Mouse (Mus musculus): ENCODE measurements around the gene Tmem119.
A peak's percentile ranks its signal among the peaks of the same experiment; 100 is the strongest.
"Not testable (repeated sequence)": the region's sequence is repeated elsewhere in the genome, so short reads cannot be mapped to it uniquely, and the experiment has no call there.

Gene Tmem119

DNA sequence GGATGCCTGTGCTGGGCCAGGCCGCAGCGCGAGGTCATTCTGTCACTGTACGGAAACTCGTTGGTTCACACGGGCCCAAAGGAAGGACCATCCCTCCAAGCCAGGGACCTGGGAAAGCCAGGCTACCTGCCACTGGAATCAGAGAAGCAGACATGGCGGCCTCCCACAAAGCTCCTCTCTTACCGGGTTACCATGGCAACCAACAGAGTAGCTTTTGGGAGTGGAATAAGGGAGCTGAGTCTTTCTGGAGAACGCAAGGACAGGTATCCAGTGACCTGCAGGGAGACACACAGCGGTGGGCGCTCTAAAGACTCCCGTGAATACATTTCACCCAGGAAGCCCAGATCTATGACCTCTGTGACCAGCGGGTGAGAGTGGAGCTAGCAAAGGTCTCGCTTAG lies 18.3 kb upstream of the Tmem119 start:
- no peak for DNase-seq (ENCODE audit: low read depth, low spot score)

GRCm38 (mm10) chr5:113815638-113816152 lies 15.4 kb upstream of the Tmem119 start:
- DNase-seq (ENCODE audit: low read depth, low spot score): peak; percentile 44

DNA sequence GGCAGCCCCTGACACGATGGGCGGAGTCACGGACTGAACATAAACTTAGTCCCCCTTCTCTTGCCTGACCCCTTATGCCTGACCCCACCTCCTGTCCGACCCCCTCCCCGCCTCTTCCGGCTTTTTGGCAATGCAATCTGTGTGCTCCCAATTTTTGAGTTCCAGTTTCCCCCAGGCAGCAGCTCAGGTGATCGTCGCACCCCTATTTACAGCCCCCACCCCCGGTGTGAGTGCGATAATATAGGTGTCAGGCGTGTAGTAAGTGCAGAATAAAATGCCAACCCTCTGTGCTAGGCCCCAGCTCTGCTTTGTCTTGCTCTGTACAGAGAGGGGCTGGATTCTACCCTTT lies 14.7 kb upstream of the Tmem119 start:
- DNase-seq (ENCODE audit: low read depth, low spot score): no peak

DNA sequence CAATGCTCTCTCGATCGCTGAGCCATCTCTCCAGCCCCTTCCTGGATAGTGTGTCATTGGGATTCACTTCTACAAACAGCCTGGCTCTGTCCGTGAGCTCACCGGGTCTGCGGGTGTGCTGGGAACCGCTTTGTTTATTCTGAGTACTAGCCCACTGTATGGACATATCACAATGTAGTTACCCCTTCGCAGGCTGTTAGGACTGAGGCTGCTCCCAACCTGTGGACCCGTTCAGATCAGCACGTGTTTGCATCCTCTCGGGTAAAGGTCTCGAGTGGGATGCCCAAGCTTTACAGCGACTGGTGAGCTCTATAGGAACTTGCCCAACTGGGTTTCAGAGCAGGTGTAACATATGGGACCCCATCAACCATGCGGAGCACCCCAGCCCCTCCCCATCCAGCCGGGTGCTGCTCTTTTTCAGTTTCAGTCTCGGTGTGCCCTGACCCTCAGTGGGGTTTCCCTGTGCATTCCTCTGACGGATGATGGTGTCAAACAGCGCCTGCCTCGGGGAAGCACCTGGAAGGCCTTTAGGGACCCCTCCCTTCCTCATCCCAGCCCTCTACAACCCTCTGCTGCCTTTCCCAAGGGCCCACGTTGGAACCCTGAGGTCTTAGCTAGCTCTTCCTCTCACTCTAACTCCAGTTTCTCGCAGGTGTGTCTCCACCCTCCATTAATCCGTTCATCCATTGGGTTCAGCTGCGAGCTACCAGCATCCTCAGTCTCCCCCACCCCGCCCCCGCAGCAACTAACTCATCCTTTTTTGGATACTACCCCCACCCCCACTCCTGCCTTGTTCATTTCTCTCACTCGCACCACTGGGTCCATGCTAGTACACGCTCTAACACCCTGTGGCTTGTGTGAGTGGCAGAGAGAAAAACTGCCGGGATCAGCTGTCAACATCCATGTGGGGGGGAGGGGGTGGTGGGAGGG lies 14.1 kb upstream of the Tmem119 start:
- DNase-seq (ENCODE audit: low read depth, low spot score): no peak

DNA sequence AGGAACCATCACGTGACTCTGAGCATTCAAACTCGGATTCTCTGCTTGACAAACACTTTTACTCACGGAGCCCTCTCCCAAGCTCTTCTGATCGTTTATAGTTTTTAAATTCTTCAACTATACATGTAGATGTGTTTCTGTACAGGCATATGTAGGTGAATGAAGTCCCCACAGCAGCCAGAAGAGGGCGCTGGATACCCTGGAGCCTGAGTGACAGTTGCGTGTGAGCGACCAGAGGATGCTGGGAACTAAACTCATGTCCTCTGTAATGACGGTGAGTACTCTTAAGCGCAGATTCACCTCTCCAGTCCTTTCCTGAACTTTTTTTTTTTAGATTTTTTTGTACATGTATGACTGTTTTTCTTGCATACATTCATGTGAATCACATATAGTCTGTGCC lies 13.3 kb upstream of the Tmem119 start:
- no peak for DNase-seq (ENCODE audit: low read depth, low spot score)

- no peak for DNase-seq (ENCODE audit: low read depth, low spot score)
Measured at GRCm38 (mm10) chr5:113812638-113813037, 12.3 kb upstream of the Tmem119 start.

GRCm38 (mm10) chr5:113811824-113812420 lies 11.6 kb upstream of the Tmem119 start:
- not testable (repeated sequence) for DNase-seq (ENCODE audit: low read depth, low spot score)

- DNase-seq (ENCODE audit: low read depth, low spot score): no peak
Measured at GRCm38 (mm10) chr5:113810111-113810510, 9.8 kb upstream of the Tmem119 start.

- DNase-seq (ENCODE audit: low read depth, low spot score): no peak
Measured at GRCm38 (mm10) chr5:113808177-113808576, 7.9 kb upstream of the Tmem119 start.

DNA sequence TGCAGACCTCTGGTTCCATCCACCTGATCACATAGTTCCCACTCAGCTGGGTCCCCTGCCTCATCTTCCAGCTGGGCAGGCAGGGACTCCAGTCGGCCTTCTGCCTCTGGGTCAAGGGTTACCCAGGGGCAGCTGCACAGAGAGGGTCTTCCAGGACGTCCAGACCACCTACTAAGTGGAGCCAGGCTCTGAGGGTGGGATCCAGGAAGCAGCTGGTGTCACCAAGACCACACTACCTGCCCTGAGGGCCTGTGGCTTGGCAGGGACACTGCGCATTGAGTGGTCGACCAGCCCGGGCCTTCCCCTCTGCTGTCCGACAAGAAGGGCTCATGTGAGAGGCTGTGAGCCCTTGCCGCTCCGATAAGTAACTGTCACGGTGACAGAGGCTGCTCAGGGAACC lies 7.4 kb upstream of the Tmem119 start:
- DNase-seq (ENCODE audit: low read depth, low spot score): no peak

DNA sequence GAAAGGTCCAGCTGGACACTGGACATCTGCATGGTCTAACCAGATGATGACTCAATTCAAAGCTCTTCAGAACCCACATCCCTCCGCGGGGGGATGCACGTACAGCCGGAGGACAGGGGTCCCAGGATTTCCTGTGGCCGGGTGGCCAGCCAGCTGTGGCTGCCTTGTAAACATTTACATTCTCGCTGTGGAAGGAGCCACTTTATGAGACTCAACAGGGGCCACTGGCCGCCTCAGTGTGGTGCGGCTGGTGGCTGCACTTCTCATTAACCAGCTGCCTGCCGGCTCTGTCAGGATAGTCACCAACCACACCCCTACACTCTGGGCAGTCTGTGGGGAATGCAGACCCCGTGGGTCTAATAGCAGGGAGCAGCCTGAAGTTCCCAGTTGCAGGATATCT lies 6.1 kb upstream of the Tmem119 start:
- no peak for DNase-seq (ENCODE audit: low read depth, low spot score)

DNA sequence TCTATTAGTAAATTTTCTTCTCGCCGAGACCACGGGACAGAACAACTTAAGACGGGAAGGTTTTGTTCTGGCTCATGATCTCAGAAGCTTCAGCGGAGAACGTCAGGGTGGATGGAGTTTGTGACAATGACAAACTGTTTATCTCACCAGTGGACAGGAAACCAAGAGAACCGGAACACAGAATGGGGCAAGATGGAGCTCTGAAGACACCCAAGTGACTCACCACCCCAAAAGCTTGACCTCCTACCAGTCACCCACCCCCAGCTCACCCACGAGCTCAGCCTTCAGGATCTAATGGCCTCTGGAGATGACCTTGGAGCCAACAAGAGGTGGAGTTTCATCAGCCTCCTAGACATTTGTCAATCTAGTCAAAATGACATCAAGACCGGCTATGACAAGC lies 5.0 kb upstream of the Tmem119 start:
- no peak for DNase-seq (ENCODE audit: low read depth, low spot score)

DNA sequence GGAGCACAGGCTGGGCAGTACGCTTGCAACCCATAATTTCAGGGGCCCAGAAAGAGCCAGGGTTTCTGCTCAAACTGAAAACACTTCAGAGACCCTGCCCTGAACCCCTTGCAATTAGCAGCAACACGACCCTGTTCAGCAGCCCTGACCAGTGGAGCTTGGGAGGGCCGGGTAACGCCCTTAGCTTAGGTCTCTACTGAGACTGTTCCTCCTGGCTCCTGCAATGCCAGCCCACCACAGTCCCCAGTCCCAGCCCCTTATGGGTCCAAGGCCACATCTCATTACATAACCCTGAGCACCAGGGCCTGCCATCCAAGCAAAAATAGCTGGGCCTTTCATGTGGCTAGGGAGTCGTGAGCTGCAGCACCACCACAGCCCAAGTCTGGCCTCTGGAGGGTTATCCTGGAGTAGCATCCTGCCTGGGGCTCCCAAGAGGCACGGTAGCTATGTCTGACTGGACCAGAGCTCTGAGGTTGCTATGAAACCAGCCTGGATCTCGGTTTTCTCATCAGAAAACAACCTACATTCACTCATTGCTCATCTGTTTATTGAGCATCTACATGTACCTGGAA lies 4.2 kb upstream of the Tmem119 start:
- DNase-seq (ENCODE audit: low read depth, low spot score): no peak

DNA sequence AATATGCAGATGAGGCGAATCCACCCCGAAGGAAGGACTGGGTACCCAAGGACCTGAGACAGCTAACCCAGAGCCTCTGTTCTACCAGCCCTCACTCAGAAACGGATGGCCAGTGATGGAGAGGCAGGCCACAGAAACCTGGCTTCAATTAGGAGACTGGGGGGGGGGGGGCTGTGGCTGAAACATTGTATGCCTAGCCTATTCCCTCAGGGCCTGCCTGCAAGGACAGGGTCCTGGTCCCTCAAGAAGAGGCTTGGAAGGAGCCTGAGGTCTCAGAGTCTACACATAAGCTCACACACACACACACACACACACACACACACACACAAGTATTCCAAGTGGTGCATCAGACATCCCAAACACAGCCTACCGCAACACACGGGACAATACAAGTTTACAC lies 625 bp downstream of the Tmem119 start:
- DNase-seq (ENCODE audit: low read depth, low spot score): no peak

- DNase-seq (ENCODE audit: low read depth, low spot score): no peak
Measured at GRCm38 (mm10) chr5:113798525-113798924, 1.8 kb downstream of the Tmem119 start.

- DNase-seq (ENCODE audit: low read depth, low spot score): no peak
Measured at GRCm38 (mm10) chr5:113797149-113797882, 3.0 kb downstream of the Tmem119 start.

GRCm38 (mm10) chr5:113796401-113797148 lies 3.7 kb downstream of the Tmem119 start:
- DNase-seq (ENCODE audit: low read depth, low spot score): no peak

DNA sequence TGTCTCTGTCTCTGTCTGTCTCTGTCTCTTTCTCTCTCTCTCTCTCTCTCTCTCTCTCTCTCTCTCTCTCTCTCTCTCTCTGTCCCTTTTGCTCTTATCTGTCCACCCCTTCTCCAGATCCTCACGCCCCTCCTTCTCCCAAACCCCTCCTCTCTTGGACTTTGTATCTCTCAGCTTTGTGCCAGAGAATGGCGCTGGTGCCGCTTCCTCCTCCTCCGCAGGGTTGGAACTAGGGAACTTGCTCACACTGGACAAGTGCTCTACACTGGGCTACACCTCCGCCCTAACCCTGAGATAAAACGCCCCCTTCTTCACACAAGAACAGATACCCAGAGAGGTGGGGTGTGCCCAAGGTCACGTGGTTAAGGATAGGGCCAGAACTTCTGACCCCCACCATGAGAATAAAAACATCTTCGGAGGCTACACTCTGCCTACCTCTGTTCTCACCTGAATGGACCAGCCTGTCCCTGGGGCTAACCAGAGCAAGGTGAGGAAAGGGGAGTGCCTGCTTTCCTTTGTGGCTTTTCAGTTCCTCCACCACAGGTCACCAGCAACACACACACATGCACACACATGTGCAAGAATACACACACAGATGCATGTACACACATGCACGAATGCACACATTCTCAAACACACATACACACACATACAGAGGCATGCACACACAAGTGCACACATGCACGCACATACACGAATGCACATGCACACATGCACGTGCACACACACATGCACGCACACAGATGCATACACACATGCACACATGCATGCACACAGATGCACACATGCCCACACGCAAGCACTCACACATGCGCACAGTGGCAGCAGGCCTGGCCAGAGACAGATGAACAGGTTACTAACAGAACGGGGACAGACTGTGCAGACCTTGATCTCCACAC lies 8.9 kb downstream of the Tmem119 start:
- DNase-seq (ENCODE audit: low read depth, low spot score): no peak

GRCm38 (mm10) chr5:113790453-113791196 lies 9.7 kb downstream of the Tmem119 start:
- no peak for DNase-seq (ENCODE audit: low read depth, low spot score)

Data from retina, adult 2 months (tissue).